Mouse (Mus musculus) MEL (cell line): Measurements from ENCODE around the gene Gabbr2. TPM values are rescaled to one million over a fixed set of nuclear protein-coding genes. Genes with fewer than 3 reads are reported as not detected.

Source experiments
- DNase-seq: peaks from one replicate; pipeline ENCODE4 v3.0.0; 2011; ENCODE audit warnings: low read depth, low spot score
- H3K27ac ChIP-seq: 2 replicates; pipeline ENCODE4 v1.5.1; 2012; ENCODE audit warnings: low read depth, mild to moderate bottlenecking, control low read depth, low read length, moderate library complexity; ENCODE audit not compliant: control insufficient read depth
- H3K27me3 ChIP-seq, 2 experiments: fragments of 150-350 bp in 1 of 2; sonication (generic) in 1 of 2; 2 replicates each; pipeline ENCODE4 v1.6.1; 2012; ENCODE audit warnings: low read length in 2 of 2, mild to moderate bottlenecking in 2 of 2, improper control_type of control experiment in 1 of 2, moderate library complexity in 1 of 2; ENCODE audit not compliant: insufficient read depth in 2 of 2, control insufficient read depth in 1 of 2
- H3K36me3 ChIP-seq, 2 experiments: 2 replicates each; pipeline ENCODE4 v1.6.1; 2012 to 2014; ENCODE audit warnings: low read length in 2 of 2, improper control_type of control experiment in 1 of 2, inconsistent platforms in 1 of 2, mild to moderate bottlenecking in 1 of 2; ENCODE audit not compliant: insufficient read depth in 2 of 2, control insufficient read depth in 1 of 2
- H3K4me1 ChIP-seq, 2 experiments: fragments of 150-350 bp in 1 of 2; sonication (generic) in 1 of 2; 2 replicates each; pipeline ENCODE4 v1.6.1; 2012; ENCODE audit warnings: low read length in 2 of 2, improper control_type of control experiment in 1 of 2, mild to moderate bottlenecking in 1 of 2; ENCODE audit not compliant: insufficient read depth in 2 of 2, control insufficient read depth in 1 of 2
- H3K4me3 ChIP-seq, 2 experiments: fragments of 150-350 bp in 1 of 2; sonication (generic) in 1 of 2; 2 replicates each; pipeline ENCODE4 v1.5.1; 2012; ENCODE audit warnings: low read depth in 2 of 2, low read length in 2 of 2, mild to moderate bottlenecking in 2 of 2, moderate library complexity in 2 of 2, control low read depth in 1 of 2, improper control_type of control experiment in 1 of 2; ENCODE audit not compliant: control insufficient read depth in 1 of 2, insufficient read depth in 1 of 2
- H3K79me2 ChIP-seq: 2 replicates; pipeline ENCODE4 v1.6.1; 2012; ENCODE audit warnings: mild to moderate bottlenecking, low read length, moderate library complexity; ENCODE audit not compliant: control insufficient read depth, poor library complexity, insufficient read depth
- H3K9ac ChIP-seq: 2 replicates; pipeline ENCODE4 v1.6.1; 2012; ENCODE audit warnings: low read depth, mild to moderate bottlenecking, control low read depth, low read length, moderate library complexity; ENCODE audit not compliant: control insufficient read depth, poor library complexity, severe bottlenecking
- H3K9me3 ChIP-seq: fragments of 150-350 bp; sonication (generic); replicated peaks from 2 replicates; pipeline ENCODE4 v1.6.1; 2012; ENCODE audit warnings: mild to moderate bottlenecking, low read length, improper control_type of control experiment, moderate library complexity; ENCODE audit not compliant: insufficient read depth
- CTCF ChIP-seq, 3 experiments: IDR thresholded peaks in 2 of 3; conservative IDR thresholded peaks in 1 of 3; 2 replicates each; pipeline ENCODE4 v1.5.1; 2011 to 2012; ENCODE audit warnings: low read length in 3 of 3, low read depth in 2 of 3, mild to moderate bottlenecking in 2 of 3, improper control_type of control experiment in 1 of 3, inconsistent platforms in 1 of 3, mixed read lengths in 1 of 3, moderate library complexity in 1 of 3; ENCODE audit not compliant: control insufficient read depth in 1 of 3, insufficient read depth in 1 of 3, poor library complexity in 1 of 3, severe bottlenecking in 1 of 3
- ELF1 ChIP-seq: IDR thresholded peaks from 2 replicates; pipeline ENCODE4 v1.6.1; 2014; ENCODE audit warnings: low read depth, mild to moderate bottlenecking, inconsistent platforms, low read length, improper control_type of control experiment, moderate library complexity
- EP300 ChIP-seq, 2 experiments: IDR thresholded peaks; 2 replicates each; pipeline ENCODE4 v1.6.1; 2011; ENCODE audit warnings: improper control_type of control experiment in 2 of 2, low read length in 2 of 2, low read depth in 1 of 2, mild to moderate bottlenecking in 1 of 2
- ETS1 ChIP-seq: IDR thresholded peaks from 2 replicates; pipeline ENCODE4 v1.6.1; 2012; ENCODE audit warnings: low read depth, mild to moderate bottlenecking, inconsistent platforms, low read length, improper control_type of control experiment, moderate library complexity
- GABPA ChIP-seq: IDR thresholded peaks from 2 replicates; pipeline ENCODE4 v1.6.1; 2012; ENCODE audit warnings: low read depth, mild to moderate bottlenecking, inconsistent platforms, low read length, improper control_type of control experiment, moderate library complexity
- GATA1 ChIP-seq: IDR thresholded peaks from 2 replicates; pipeline ENCODE4 v1.6.1; 2011; ENCODE audit warnings: low read depth, low read length, improper control_type of control experiment
- MAFK ChIP-seq: IDR thresholded peaks from 2 replicates; pipeline ENCODE4 v1.6.1; 2011; ENCODE audit warnings: low read depth, mild to moderate bottlenecking, low read length, improper control_type of control experiment, borderline replicate concordance
- MXI1 ChIP-seq: IDR thresholded peaks from 2 replicates; pipeline ENCODE4 v1.6.1; 2011; ENCODE audit warnings: mild to moderate bottlenecking, low read depth, low read length, improper control_type of control experiment
- MYB ChIP-seq: IDR thresholded peaks from 2 replicates; pipeline ENCODE4 v1.6.1; 2011; ENCODE audit warnings: mild to moderate bottlenecking, low read depth, low read length, improper control_type of control experiment
- POLR2A ChIP-seq, 2 experiments: IDR thresholded peaks; 2 replicates each; pipeline ENCODE4 v1.6.1; 2011 to 2012; ENCODE audit warnings: low read length in 2 of 2, mild to moderate bottlenecking in 2 of 2, control low read depth in 1 of 2, improper control_type of control experiment in 1 of 2, low read depth in 1 of 2, moderate library complexity in 1 of 2; ENCODE audit not compliant: control insufficient read depth in 1 of 2, insufficient read depth in 1 of 2, poor library complexity in 1 of 2
- RAD21 ChIP-seq: IDR thresholded peaks from 2 replicates; pipeline ENCODE4 v1.6.1; 2011; ENCODE audit warnings: mild to moderate bottlenecking, low read depth, low read length, improper control_type of control experiment
- TAL1 ChIP-seq: IDR thresholded peaks from 2 replicates; pipeline ENCODE4 v1.6.1; 2012; ENCODE audit warnings: mild to moderate bottlenecking, inconsistent platforms, low read length, moderate library complexity, mixed read lengths
- TCF12 ChIP-seq: IDR thresholded peaks from 2 replicates; pipeline ENCODE4 v1.6.1; 2014; ENCODE audit warnings: low read depth, mild to moderate bottlenecking, inconsistent platforms, low read length, improper control_type of control experiment, moderate library complexity
- UBTF ChIP-seq: IDR thresholded peaks from 2 replicates; pipeline ENCODE4 v1.6.1; 2012; ENCODE audit warnings: low read depth, mild to moderate bottlenecking, inconsistent platforms, low read length, improper control_type of control experiment, moderate library complexity, borderline replicate concordance; ENCODE audit not compliant: insufficient read depth
- USF1 ChIP-seq: IDR thresholded peaks from 2 replicates; pipeline ENCODE4 v1.6.1; 2014; ENCODE audit warnings: low read depth, mild to moderate bottlenecking, inconsistent platforms, low read length, improper control_type of control experiment, moderate library complexity
- ZMIZ1 ChIP-seq: IDR thresholded peaks from 2 replicates; pipeline ENCODE4 v1.6.1; 2012; ENCODE audit warnings: low read depth, mild to moderate bottlenecking, inconsistent platforms, low read length, improper control_type of control experiment, moderate library complexity
- ZNF384 ChIP-seq: IDR thresholded peaks from 2 replicates; pipeline ENCODE4 v1.6.1; 2012; ENCODE audit warnings: low read depth, mild to moderate bottlenecking, inconsistent platforms, low read length, improper control_type of control experiment
- polyA plus RNA-seq, 2 experiments: library from polyadenylated mRNA; stranded (reverse) in 1 of 2; unstranded in 1 of 2; fragments of >175 nt in 1 of 2; fragments of >200 nt in 1 of 2; gene quantifications; 2 replicates each; pipeline versions ENCODE4 v1.2.1 to v1.2.4; 2012; ENCODE audit warnings: low replicate concordance in 2 of 2, low read depth in 1 of 2; ENCODE audit not compliant: insufficient read length in 2 of 2, insufficient read depth in 1 of 2, missing spikeins in 1 of 2
- total RNA-seq: library from RNA; depleted of rRNA; stranded (reverse); fragments of 300-350 nt; gene quantifications from 2 replicates; pipeline ENCODE4 v1.2.3, GENCODE M21; 2012

The Gabbr2 gene
- total and polyA plus RNA-seq, 3 experiments, result not detected

- H3K79me2 ChIP-seq, result no peaks in the 10 kb centered on the region
- H3K27ac ChIP-seq, result no peak overlapping the region
- no peak overlapping the region for H3K9ac ChIP-seq
- no peak for TF ChIP-seq ELF1
- TF ChIP-seq USF1, result no peak
- TF ChIP-seq CTCF (IDR thresholded peaks at IDR 0.05 in 2 of 3, conservative IDR thresholded peaks at IDR 0.05 in 1 of 3; ENCODE audit: control insufficient read depth in 1 of 3, insufficient read depth in 1 of 3, low read depth in 2 of 3, low read length in 3 of 3, poor library complexity in 1 of 3, severe bottlenecking in 1 of 3), result no peak
- no peak for TF ChIP-seq EP300 (IDR thresholded peaks at IDR 0.05; ENCODE audit: low read depth in 1 of 2, low read length in 2 of 2)
- no peak for TF ChIP-seq GATA1
- TF ChIP-seq ZMIZ1, result no peak
- no peak for TF ChIP-seq TCF12
- TF ChIP-seq ETS1, result no peak
- peaks cover 0 to 1% of the 10 kb centered on the region in 2 experiments; a peak in 1 of 4 replicates for H3K27me3 ChIP-seq
- H3K4me3 ChIP-seq, result no peak overlapping the region
- H3K4me1 ChIP-seq, result no peaks in the 10 kb centered on the region
- DNase-seq, result no peak
- H3K36me3 ChIP-seq, result no peaks in the 10 kb centered on the region
- no peaks in the 10 kb centered on the region for H3K9me3 ChIP-seq
Observed at GRCm38 (mm10) chr4:46897634-46898399, 93.9 kb downstream of the Gabbr2 start.

GRCm38 (mm10) chr4:46894144-46894543, 97.5 kb downstream of the Gabbr2 start:
- Histone ChIP-seq H3K79me2 (no peaks in the 10 kb centered on the region), H3K9me3 (no peaks in the 10 kb centered on the region), H3K9ac (no peak overlapping the region), H3K4me1 (no peaks in the 10 kb centered on the region), H3K4me3 (no peak overlapping the region), H3K36me3 (no peaks in the 10 kb centered on the region), H3K27ac (no peak overlapping the region), H3K27me3 (peaks cover 0 to 5% of the 10 kb centered on the region in 2 experiments; a peak in 1 of 4 replicates)
- TF ChIP-seq UBTF (no peak), MXI1 (no peak), EP300 (IDR thresholded peaks at IDR 0.05; ENCODE audit: low read depth in 1 of 2, low read length in 2 of 2) (no peak), USF1 (no peak), MYB (no peak), GABPA (no peak), RAD21 (no peak), POLR2A (IDR thresholded peaks at IDR 0.05; ENCODE audit: control insufficient read depth in 1 of 2, insufficient read depth in 1 of 2, low read depth in 1 of 2, low read length in 2 of 2, poor library complexity in 1 of 2) (no peak), ZNF384 (no peak), MAFK (no peak), TAL1 (no peak)
- no peak for DNase-seq
